Mouse (Mus musculus) lung, embryonic 16.5 days (tissue): Measurements from ENCODE around the gene Fzd5. TPM values are rescaled to one million over a fixed set of nuclear protein-coding genes. Genes with fewer than 3 reads are reported as not detected.

Source experiments
- ATAC-seq: fragments of 200-750 bp; cut with Nextera tagmentation; 2 replicates; pipeline ENCODE4 v1.8.0; 2017; ENCODE audit warnings: low read depth, mild to moderate bottlenecking, moderate library complexity
- H3K27ac ChIP-seq: fragments of 300-500 bp; sonication (generic); 2 replicates; pipeline ENCODE4 v1.5.1; 2014; ENCODE audit warnings: mild to moderate bottlenecking, control low read depth, low read length
- H3K27me3 ChIP-seq: fragments of 300-500 bp; sonication (generic); 2 replicates; pipeline ENCODE4 v1.6.1; 2014; ENCODE audit warnings: low read depth, low read length, mixed read lengths; ENCODE audit not compliant: control insufficient read depth, insufficient read depth
- H3K36me3 ChIP-seq: fragments of 300-500 bp; sonication (generic); 2 replicates; pipeline ENCODE4 v1.6.1; 2014; ENCODE audit warnings: low read length; ENCODE audit not compliant: control insufficient read depth, insufficient read depth
- H3K4me1 ChIP-seq: fragments of 300-500 bp; sonication (generic); replicated peaks from 2 replicates; pipeline ENCODE4 v1.6.1; 2014; ENCODE audit warnings: low read length, mixed read lengths; ENCODE audit not compliant: control insufficient read depth, insufficient read depth
- H3K4me2 ChIP-seq: fragments of 300-500 bp; sonication (generic); 2 replicates; pipeline ENCODE4 v1.6.1; 2014; ENCODE audit warnings: low read depth, low read length, control low read depth
- H3K4me3 ChIP-seq: fragments of 300-500 bp; sonication (generic); 2 replicates; pipeline ENCODE4 v1.5.1; 2014; ENCODE audit warnings: mild to moderate bottlenecking, low read length, control low read depth
- H3K9ac ChIP-seq: fragments of 300-500 bp; sonication (generic); 2 replicates; pipeline ENCODE4 v1.6.1; 2014; ENCODE audit warnings: low read length, control low read depth
- H3K9me3 ChIP-seq: fragments of 300-500 bp; sonication (generic); 2 replicates; pipeline ENCODE4 v1.6.1; 2016; ENCODE audit warnings: low read length; ENCODE audit not compliant: control insufficient read depth
- WGBS: fragments of 180-500 bp; shearing (Covaris S2); extraction: QIAGEN DNeasy Blood & Tissue Kit; methylation state at CpG from one replicate; pipeline ENCODE4 v1.1.7; 2014; 5-methylcytosine and 5-hydroxymethylcytosine counted together
- polyA plus RNA-seq: library from polyadenylated mRNA; unstranded; fragments of >200 nt; fragmentation: Nextera tagmentation; extraction: Ambion mirVana; gene quantifications from 2 replicates; pipeline ENCODE4 v1.2.1, GENCODE M21; 2015

Fzd5 gene
- polyA plus RNA-seq, 1 experiment from 2014 or later: 2.3 TPM

GRCm38 (mm10) chr1:64717504-64717903 is 20.0 kb downstream of the Fzd5 start:
- ATAC-seq: peak; percentile 82
- H3K4me3 ChIP-seq: no peak overlapping the region
- no peaks in the 10 kb centered on the region for H3K27me3 ChIP-seq
- no peak overlapping the region for H3K27ac ChIP-seq
- no peaks in the 10 kb centered on the region for H3K9me3 ChIP-seq
- no peak overlapping the region for H3K9ac ChIP-seq
- H3K36me3 ChIP-seq: peaks cover 4% of the 10 kb centered on the region; the same call in 1 of the 2 replicates
- 0 out of 2 replicates have a peak, but pooled peaks cover 3% of the 10 kb centered on the region for H3K4me1 ChIP-seq
- no peak overlapping the region for H3K4me2 ChIP-seq

- H3K9me3 ChIP-seq: no peaks in the 10 kb centered on the region
- no peak overlapping the region for H3K4me2 ChIP-seq
- 59% methylated on average over 7 of the region's 7 CpGs for WGBS
- no peak overlapping the region for H3K9ac ChIP-seq
- no peak overlapping the region for H3K4me3 ChIP-seq
- H3K27me3 ChIP-seq: no peaks in the 10 kb centered on the region
- 0 out of 2 replicates have a peak, but pooled peaks cover 3% of the 10 kb centered on the region for H3K4me1 ChIP-seq
- peak; percentile 62; the same call in 1 of the 2 replicates for ATAC-seq
- H3K36me3 ChIP-seq: 0 out of 2 replicates have a peak, but pooled peaks cover 2% of the 10 kb centered on the region
- no peak overlapping the region for H3K27ac ChIP-seq
Measured at GRCm38 (mm10) chr1:64716589-64717304, 20.8 kb downstream of the Fzd5 start.

- Histone ChIP-seq H3K36me3 (0 out of 2 replicates have a peak, but pooled peaks cover 2% of the 10 kb centered on the region), H3K9me3 (no peaks in the 10 kb centered on the region), H3K4me1 (0 out of 2 replicates have a peak, but pooled peaks cover 3% of the 10 kb centered on the region), H3K27ac (no peak overlapping the region), H3K27me3 (no peaks in the 10 kb centered on the region), H3K4me2 (no peak overlapping the region), H3K9ac (no peak overlapping the region), H3K4me3 (no peak overlapping the region)
- ATAC-seq: peak; percentile 34; the same call in 1 of the 2 replicates
- 69% methylated on average over 2 of the region's 2 CpGs for WGBS
Measured at GRCm38 (mm10) chr1:64715458-64715857, 22.1 kb downstream of the Fzd5 start.

- no peaks in the 10 kb centered on the region for H3K9me3 ChIP-seq
- WGBS: 63% methylated on average over 14 of the region's 14 CpGs
- H3K9ac ChIP-seq: no peak overlapping the region
- H3K27me3 ChIP-seq: no peaks in the 10 kb centered on the region
- H3K4me1 ChIP-seq: 0 out of 2 replicates have a peak, but pooled peaks cover 3% of the 10 kb centered on the region
- H3K27ac ChIP-seq: no peak overlapping the region
- H3K36me3 ChIP-seq: no peaks in the 10 kb centered on the region
- H3K4me3 ChIP-seq: no peak overlapping the region
- H3K4me2 ChIP-seq: no peak overlapping the region
- no peak for ATAC-seq
Measured at GRCm38 (mm10) chr1:64712006-64712760, 25.4 kb downstream of the Fzd5 start.

GRCm38 (mm10) chr1:64709891-64710290 is 27.7 kb downstream of the Fzd5 start:
- no peak overlapping the region for H3K4me3 ChIP-seq
- H3K27me3 ChIP-seq: no peaks in the 10 kb centered on the region
- no peak overlapping the region for H3K4me2 ChIP-seq
- 9% methylated on average over 2 of the region's 2 CpGs for WGBS
- no peaks in the 10 kb centered on the region for H3K4me1 ChIP-seq
- no peak for ATAC-seq
- no peak overlapping the region for H3K27ac ChIP-seq
- H3K9ac ChIP-seq: no peak overlapping the region
- H3K36me3 ChIP-seq: no peaks in the 10 kb centered on the region
- H3K9me3 ChIP-seq: no peaks in the 10 kb centered on the region

- ATAC-seq: no peak
- H3K9me3 ChIP-seq: no peaks in the 10 kb centered on the region
- H3K27me3 ChIP-seq: no peaks in the 10 kb centered on the region
- no peaks in the 10 kb centered on the region for H3K4me1 ChIP-seq
- H3K27ac ChIP-seq: no peak overlapping the region
- no peak overlapping the region for H3K9ac ChIP-seq
- H3K4me3 ChIP-seq: no peak overlapping the region
- 95% methylated on average over 2 of the region's 2 CpGs for WGBS
- H3K4me2 ChIP-seq: no peak overlapping the region
- peaks cover 7% of the 10 kb centered on the region; the same call in 1 of the 2 replicates for H3K36me3 ChIP-seq
Measured at GRCm38 (mm10) chr1:64706610-64707009, 30.9 kb downstream of the Fzd5 start.

GRCm38 (mm10) chr1:64705230-64705629 is 32.3 kb downstream of the Fzd5 start:
- ATAC-seq: no peak
- H3K27me3 ChIP-seq: no peaks in the 10 kb centered on the region
- no peak overlapping the region for H3K4me3 ChIP-seq
- H3K4me2 ChIP-seq: no peak overlapping the region
- no peaks in the 10 kb centered on the region for H3K9me3 ChIP-seq
- no peak overlapping the region for H3K27ac ChIP-seq
- WGBS: 39% methylated on average over 6 of the region's 6 CpGs
- peaks cover 7% of the 10 kb centered on the region; the same call in 1 of the 2 replicates for H3K36me3 ChIP-seq
- no peak overlapping the region for H3K9ac ChIP-seq
- H3K4me1 ChIP-seq: no peaks in the 10 kb centered on the region

GRCm38 (mm10) chr1:64701780-64702179 is 35.8 kb downstream of the Fzd5 start:
- Histone ChIP-seq H3K27ac (no peak overlapping the region), H3K4me1 (no peaks in the 10 kb centered on the region), H3K4me2 (no peak overlapping the region), H3K9me3 (no peaks in the 10 kb centered on the region), H3K36me3 (peaks cover 7% of the 10 kb centered on the region; the same call in 1 of the 2 replicates), H3K4me3 (no peak overlapping the region), H3K9ac (no peak overlapping the region), H3K27me3 (no peaks in the 10 kb centered on the region)
- ATAC-seq: no peak
- whole genome bisulfite sequencing: 76% methylated on average over 3 of the region's 3 CpGs

- no peak overlapping the region for H3K4me2 ChIP-seq
- 89% methylated on average over 3 of the region's 3 CpGs for WGBS
- peaks cover 4% of the 10 kb centered on the region for H3K4me1 ChIP-seq
- H3K27ac ChIP-seq: no peak overlapping the region
- no peaks in the 10 kb centered on the region for H3K9me3 ChIP-seq
- ATAC-seq: no peak
- H3K4me3 ChIP-seq: no peak overlapping the region
- no peaks in the 10 kb centered on the region for H3K27me3 ChIP-seq
- no peaks in the 10 kb centered on the region for H3K36me3 ChIP-seq
- no peak overlapping the region for H3K9ac ChIP-seq
Measured at GRCm38 (mm10) chr1:64695156-64695555, 42.4 kb downstream of the Fzd5 start.
